Mouse (Mus musculus) MEL (cell line): ENCODE measurements at regions not wholly inside any gene's neighbourhood (a gene's known extent, or its start where the extent isn't known, plus 50 kb on each side); places are given as distances from the start of the nearest gene placed in this dataset.

Experiments
- CHD1 ChIP-seq: IDR thresholded peaks from 2 replicates; pipeline ENCODE4 v1.6.1; 2012; ENCODE audit warnings: low read depth, mild to moderate bottlenecking, inconsistent platforms, low read length, improper control_type of control experiment
- CHD2 ChIP-seq: IDR thresholded peaks from 2 replicates; pipeline ENCODE4 v1.6.1; 2011; ENCODE audit warnings: low read length, improper control_type of control experiment
- CTCF ChIP-seq, 3 experiments: IDR thresholded peaks in 2 of 3; conservative IDR thresholded peaks in 1 of 3; 2 replicates each; pipeline ENCODE4 v1.5.1; 2011 to 2012; ENCODE audit warnings: low read length in 3 of 3, low read depth in 2 of 3, mild to moderate bottlenecking in 2 of 3, improper control_type of control experiment in 1 of 3, inconsistent platforms in 1 of 3, mixed read lengths in 1 of 3, moderate library complexity in 1 of 3; ENCODE audit not compliant: control insufficient read depth in 1 of 3, insufficient read depth in 1 of 3, poor library complexity in 1 of 3, severe bottlenecking in 1 of 3
- ELF1 ChIP-seq: IDR thresholded peaks from 2 replicates; pipeline ENCODE4 v1.6.1; 2014; ENCODE audit warnings: low read depth, mild to moderate bottlenecking, inconsistent platforms, low read length, improper control_type of control experiment, moderate library complexity
- JUND ChIP-seq: IDR thresholded peaks from 2 replicates; pipeline ENCODE4 v1.6.1; 2011; ENCODE audit warnings: low read depth, mild to moderate bottlenecking, improper control_type of control experiment, low read length
- KAT2A ChIP-seq: conservative IDR thresholded peaks from 2 replicates; pipeline ENCODE4 v1.6.1; 2012; ENCODE audit warnings: low read depth, low read length, improper control_type of control experiment, inconsistent platforms
- MAX ChIP-seq: IDR thresholded peaks from 2 replicates; pipeline ENCODE4 v1.6.1; 2011; ENCODE audit warnings: low read length, improper control_type of control experiment
- MYC ChIP-seq: IDR thresholded peaks from 2 replicates; pipeline ENCODE4 v1.6.1; 2011; ENCODE audit warnings: low read depth, mild to moderate bottlenecking, low read length, improper control_type of control experiment, moderate library complexity
- POLR2AphosphoS5 ChIP-seq: IDR thresholded peaks from 2 replicates; pipeline ENCODE4 v1.6.1; 2012; ENCODE audit warnings: low read depth, borderline replicate concordance, mild to moderate bottlenecking, inconsistent platforms, low read length, moderate library complexity, mixed read lengths
- RCOR1 ChIP-seq: IDR thresholded peaks from 2 replicates; pipeline ENCODE4 v1.6.1; 2012; ENCODE audit warnings: low read depth, mild to moderate bottlenecking, inconsistent platforms, low read length, improper control_type of control experiment
- USF1 ChIP-seq: IDR thresholded peaks from 2 replicates; pipeline ENCODE4 v1.6.1; 2014; ENCODE audit warnings: low read depth, mild to moderate bottlenecking, inconsistent platforms, low read length, improper control_type of control experiment, moderate library complexity
- USF2 ChIP-seq, 2 experiments: IDR thresholded peaks; 2 replicates each; pipeline ENCODE4 v1.6.1; 2011 to 2012; ENCODE audit warnings: improper control_type of control experiment in 2 of 2, low read length in 2 of 2, borderline replicate concordance in 1 of 2, inconsistent platforms in 1 of 2, low read depth in 1 of 2, mild to moderate bottlenecking in 1 of 2; ENCODE audit not compliant: insufficient read depth in 1 of 2
- ZKSCAN1 ChIP-seq: IDR thresholded peaks from 2 replicates; pipeline ENCODE4 v1.6.1; 2012; ENCODE audit warnings: low read depth, mild to moderate bottlenecking, inconsistent platforms, low read length, improper control_type of control experiment, moderate library complexity

GRCm38 (mm10) chr13:46069571-46069970 lies 104.8 kb upstream of the Atxn1 start:
- no peak for TF ChIP-seq USF2 (IDR thresholded peaks at IDR 0.05; ENCODE audit: borderline replicate concordance in 1 of 2, insufficient read depth in 1 of 2, low read depth in 1 of 2, low read length in 2 of 2)
- TF ChIP-seq MAX: no peak
- no peak for TF ChIP-seq CHD1
- no peak for TF ChIP-seq CTCF (IDR thresholded peaks at IDR 0.05 in 2 of 3, conservative IDR thresholded peaks at IDR 0.05 in 1 of 3; ENCODE audit: control insufficient read depth in 1 of 3, insufficient read depth in 1 of 3, low read depth in 2 of 3, low read length in 3 of 3, poor library complexity in 1 of 3, severe bottlenecking in 1 of 3)
- no peak for TF ChIP-seq CHD2
- no peak for TF ChIP-seq ELF1
- TF ChIP-seq USF1: no peak
- no peak for TF ChIP-seq KAT2A
- TF ChIP-seq MYC: no peak
- no peak for TF ChIP-seq JUND
- TF ChIP-seq RCOR1: no peak
- TF ChIP-seq ZKSCAN1: no peak
- no peak for TF ChIP-seq POLR2AphosphoS5
